Mouse (Mus musculus) ES-E14 (cell line): ENCODE data around the gene Tnfrsf11a. TPM values are rescaled to one million over a fixed set of nuclear protein-coding genes. Genes with fewer than 3 reads are reported as not detected.

ENCODE experiments used
- DNase-seq: peaks from one replicate; pipeline ENCODE4 v3.0.0-alpha.2; 2013; ENCODE audit warnings: low read depth, low spot score
- H3K27ac ChIP-seq: 2 replicates; pipeline ENCODE4 v1.5.1; 2012; ENCODE audit warnings: low read depth, mild to moderate bottlenecking, low read length, moderate library complexity, mixed read lengths; ENCODE audit not compliant: poor library complexity, insufficient read depth, severe bottlenecking
- H3K36me3 ChIP-seq: 2 replicates; pipeline ENCODE4 v1.6.1; 2012; ENCODE audit warnings: mild to moderate bottlenecking, low read length, moderate library complexity, mixed read lengths; ENCODE audit not compliant: control insufficient read depth, poor library complexity, insufficient read depth, severe bottlenecking
- H3K4me1 ChIP-seq, 2 experiments: fragments of 150-350 bp in 1 of 2; sonication (generic) in 1 of 2; 2 replicates each; pipeline ENCODE4 v1.6.1; 2012; ENCODE audit warnings: low read length in 2 of 2, mild to moderate bottlenecking in 1 of 2, mixed read lengths in 1 of 2; ENCODE audit not compliant: control insufficient read depth in 2 of 2, insufficient read depth in 2 of 2, poor library complexity in 1 of 2
- H3K4me3 ChIP-seq, 2 experiments: fragments of 150-350 bp in 1 of 2; sonication (generic) in 1 of 2; 2 replicates each; pipeline ENCODE4 v1.5.1; 2012; ENCODE audit warnings: low read length in 2 of 2, low read depth in 1 of 2, mild to moderate bottlenecking in 1 of 2, mixed read lengths in 1 of 2; ENCODE audit not compliant: insufficient read depth in 1 of 2, poor library complexity in 1 of 2, severe bottlenecking in 1 of 2
- H3K9ac ChIP-seq: 2 replicates; pipeline ENCODE4 v1.6.1; 2012; ENCODE audit warnings: low read depth, mild to moderate bottlenecking, low read length, mixed read lengths; ENCODE audit not compliant: poor library complexity, insufficient read depth, severe bottlenecking
- H3K9me3 ChIP-seq: fragments of 150-350 bp; sonication (generic); 2 replicates; pipeline ENCODE4 v1.6.1; 2012; ENCODE audit warnings: low read depth, mild to moderate bottlenecking, low read length; ENCODE audit not compliant: control insufficient read depth, insufficient read depth
- CHD2 ChIP-seq: IDR thresholded peaks from 2 replicates; pipeline ENCODE4 v1.6.1; 2014; ENCODE audit warnings: mild to moderate bottlenecking, low read depth, low read length, inconsistent platforms
- HCFC1 ChIP-seq: IDR thresholded peaks from 2 replicates; pipeline ENCODE4 v1.6.1; 2012; ENCODE audit warnings: low read length, inconsistent platforms, borderline replicate concordance; ENCODE audit not compliant: insufficient read depth
- MAFK ChIP-seq: IDR thresholded peaks from 2 replicates; pipeline ENCODE4 v1.6.1; 2014; ENCODE audit warnings: mild to moderate bottlenecking, low read depth, low read length, inconsistent platforms; ENCODE audit not compliant: insufficient read depth
- ZC3H11A ChIP-seq: IDR thresholded peaks from 2 replicates; pipeline ENCODE4 v1.6.1; 2012; ENCODE audit warnings: low read depth, mild to moderate bottlenecking, inconsistent platforms, low read length, borderline replicate concordance
- ZNF384 ChIP-seq: IDR thresholded peaks from 2 replicates; pipeline ENCODE4 v1.6.1; 2012; ENCODE audit warnings: low read depth, low read length, inconsistent platforms
- in situ Hi-C, 2 experiments: fragments of 600-800 bp; cut with MboI; formaldehyde crosslinking; loops; one replicate each; pipeline ENCODE4 v1.15.1; 2025; ENCODE audit warnings: low sequenced_read_pairs in 2 of 2, inconsistent platforms in 1 of 2; ENCODE audit not compliant: unreplicated experiment in 2 of 2
- total RNA-seq: library from RNA; depleted of rRNA; stranded (reverse); fragments of 300-350 nt; gene quantifications from 2 replicates; pipeline ENCODE4 v1.2.3, GENCODE M21; 2012

Tnfrsf11a gene
- total RNA-seq, 1 experiment = 2.1 TPM

DNA sequence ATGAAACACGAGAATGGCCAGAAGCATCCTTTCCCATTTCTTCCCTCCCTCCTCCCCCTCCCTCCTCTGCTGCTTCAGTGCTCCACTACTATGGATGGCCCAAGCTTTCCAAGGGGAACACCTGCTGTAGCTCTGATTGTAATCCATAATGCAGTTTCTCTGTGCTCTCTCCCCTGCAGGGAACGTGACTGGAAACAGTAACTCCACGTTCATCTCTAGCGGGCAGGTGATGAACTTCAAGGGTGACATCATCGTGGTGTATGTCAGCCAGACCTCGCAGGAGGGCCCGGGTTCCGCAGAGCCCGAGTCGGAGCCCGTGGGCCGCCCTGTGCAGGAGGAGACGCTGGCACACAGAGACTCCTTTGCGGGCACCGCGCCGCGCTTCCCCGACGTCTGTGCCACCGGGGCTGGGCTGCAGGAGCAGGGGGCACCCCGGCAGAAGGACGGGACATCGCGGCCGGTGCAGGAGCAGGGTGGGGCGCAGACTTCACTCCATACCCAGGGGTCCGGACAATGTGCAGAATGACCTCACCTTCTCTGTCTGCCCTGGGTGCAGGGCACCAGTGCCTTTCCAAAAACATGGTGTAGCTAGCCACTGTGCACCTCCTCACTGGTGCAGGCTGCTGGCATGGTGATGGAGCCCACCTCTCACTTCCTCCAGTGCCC is 64.0 kb downstream of the Tnfrsf11a start:
- Histone ChIP-seq H3K9me3 (no peaks in the 10 kb centered on the region), H3K36me3 (no peaks in the 10 kb centered on the region), H3K27ac (no peak overlapping the region), H3K4me3 (peak overlapping the region; percentile 49 to 63; a peak in 3 of 4 replicates), H3K9ac (peak overlapping the region; percentile 60; the same call in 1 of the 2 replicates), H3K4me1 (peaks cover 0 to 5% of the 10 kb centered on the region in 2 experiments; a peak in 1 of 4 replicates)
- in situ Hi-C loops = no loop called here
- DNase-seq = no peak
- TF ChIP-seq ZC3H11A (no peak), CHD2 (no peak), HCFC1 (no peak), ZNF384 (no peak), MAFK (no peak)

DNA sequence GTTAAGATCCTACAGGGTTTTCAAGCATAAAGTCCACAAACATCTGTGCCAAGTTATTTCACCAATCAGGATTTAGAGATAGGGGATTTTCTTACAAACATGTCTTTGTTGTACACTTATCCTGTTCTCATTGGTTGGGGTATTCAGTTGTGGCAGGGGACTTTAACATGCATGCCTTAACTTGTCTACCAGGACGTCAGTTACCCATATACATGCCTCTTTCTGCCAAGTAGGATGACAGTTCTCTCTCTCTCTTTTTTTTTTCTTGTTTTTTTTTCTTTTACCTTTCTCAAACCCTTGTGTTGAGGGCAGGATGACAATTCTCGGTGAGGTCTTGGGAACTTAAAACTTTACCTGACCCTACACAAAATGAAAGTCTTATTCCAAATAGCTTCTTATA is 65.9 kb downstream of the Tnfrsf11a start:
- H3K27ac ChIP-seq = no peak overlapping the region
- no peaks in the 10 kb centered on the region for H3K9me3 ChIP-seq
- in situ Hi-C loops = no loop called here
- TF ChIP-seq HCFC1 (no peak), ZNF384 (no peak), MAFK (no peak), ZC3H11A (no peak), CHD2 (no peak)
- no peak overlapping the region for H3K9ac ChIP-seq
- H3K36me3 ChIP-seq = no peaks in the 10 kb centered on the region
- no peak overlapping the region for H3K4me3 ChIP-seq
- peaks cover 0 to 5% of the 10 kb centered on the region in 2 experiments; a peak in 1 of 4 replicates for H3K4me1 ChIP-seq
- DNase-seq = no peak

DNA sequence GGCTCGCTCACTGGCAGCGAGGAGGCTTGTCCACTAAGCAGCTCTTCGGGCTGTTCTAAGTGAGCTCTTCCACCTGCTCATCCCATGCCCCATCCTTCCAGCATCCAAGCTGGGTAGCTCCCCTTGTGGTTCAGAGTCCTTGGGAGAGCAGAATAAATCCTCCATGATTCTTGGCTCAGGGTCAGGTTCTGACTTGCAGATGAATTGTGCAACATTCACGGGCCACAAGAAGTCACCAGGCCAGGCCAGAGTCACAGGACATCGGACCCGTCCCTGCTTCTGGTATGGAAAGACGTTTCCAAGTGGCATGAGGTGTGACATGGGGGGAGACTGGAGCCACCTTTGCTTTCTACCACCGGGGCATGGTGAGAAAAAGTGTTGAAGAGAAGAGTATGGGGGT is 68.3 kb downstream of the Tnfrsf11a start:
- Histone ChIP-seq H3K9ac (no peak overlapping the region), H3K9me3 (no peaks in the 10 kb centered on the region), H3K4me3 (no peak overlapping the region), H3K36me3 (no peaks in the 10 kb centered on the region), H3K4me1 (peaks cover 0 to 5% of the 10 kb centered on the region in 2 experiments; a peak in 1 of 4 replicates), H3K27ac (no peak overlapping the region)
- in situ Hi-C loops = no loop called here
- TF ChIP-seq CHD2 (no peak), MAFK (no peak), ZNF384 (no peak), ZC3H11A (no peak), HCFC1 (no peak)
- DNase-seq = no peak

DNA sequence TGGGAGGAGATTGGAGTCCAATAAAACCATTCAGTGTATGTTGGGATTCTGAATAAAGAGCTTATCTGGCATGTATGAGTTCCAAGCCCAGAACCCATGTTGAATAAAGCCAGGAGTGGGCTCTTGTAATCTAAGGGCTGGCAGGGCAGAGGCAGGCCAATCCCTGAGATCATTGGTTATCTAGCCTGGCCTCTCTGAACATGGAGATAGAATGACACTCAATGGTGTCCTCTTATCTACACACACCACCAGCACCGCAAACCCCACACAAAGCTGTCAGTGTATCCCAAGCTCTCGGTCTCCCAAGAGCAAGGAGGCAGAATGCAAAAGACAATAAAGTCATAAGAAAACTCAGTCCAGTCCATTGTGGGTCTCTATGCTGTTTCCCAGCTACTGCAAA is 70.8 kb downstream of the Tnfrsf11a start:
- no peaks in the 10 kb centered on the region for H3K36me3 ChIP-seq
- H3K4me1 ChIP-seq = no peaks in the 10 kb centered on the region
- no peak for DNase-seq
- in situ Hi-C loops = no loop called here
- no peak overlapping the region for H3K27ac ChIP-seq
- TF ChIP-seq ZNF384 (no peak), ZC3H11A (no peak), MAFK (no peak), CHD2 (no peak), HCFC1 (no peak)
- H3K4me3 ChIP-seq = no peak overlapping the region
- H3K9ac ChIP-seq = no peak overlapping the region
- H3K9me3 ChIP-seq = no peaks in the 10 kb centered on the region

DNA sequence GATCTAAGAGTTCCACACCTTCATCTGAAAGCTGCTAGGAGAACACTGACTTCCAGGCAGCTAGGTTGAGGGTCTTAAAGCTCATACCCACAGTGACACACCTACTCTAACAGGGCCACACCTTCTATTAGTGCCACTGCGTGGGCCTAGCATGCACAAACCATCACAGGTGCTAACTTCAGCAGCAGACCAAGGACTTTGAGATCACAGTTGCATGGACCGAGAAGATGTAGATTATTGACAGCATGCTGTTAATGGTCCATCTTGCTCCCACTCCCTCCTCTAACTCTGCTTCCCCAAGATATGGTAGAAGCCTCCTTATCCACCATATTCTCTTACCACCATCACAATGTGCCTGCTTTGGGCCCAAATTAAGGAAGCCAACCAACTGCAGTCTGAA is 79.2 kb downstream of the Tnfrsf11a start:
- H3K4me1 ChIP-seq = no peaks in the 10 kb centered on the region
- in situ Hi-C loops = no loop called here

More for the DNA sequence above, 79.2 kb downstream of the Tnfrsf11a start:
- Histone ChIP-seq H3K9ac (no peak overlapping the region), H3K27ac (no peak overlapping the region), H3K4me3 (no peak overlapping the region), H3K36me3 (no peaks in the 10 kb centered on the region), H3K9me3 (no peaks in the 10 kb centered on the region)
- no peak for TF ChIP-seq CHD2
- no peak for TF ChIP-seq ZNF384
- no peak for TF ChIP-seq MAFK
- no peak for TF ChIP-seq HCFC1
- no peak for DNase-seq
